Mouse (Mus musculus): ENCODE data around the gene Kcnh1. TPM values are rescaled to one million over a fixed set of nuclear protein-coding genes. Genes with fewer than 3 reads are reported as not detected.

Kcnh1 gene
- polyA plus RNA-seq, 1 experiment from 2014 or later = 2.3 TPM

DNA sequence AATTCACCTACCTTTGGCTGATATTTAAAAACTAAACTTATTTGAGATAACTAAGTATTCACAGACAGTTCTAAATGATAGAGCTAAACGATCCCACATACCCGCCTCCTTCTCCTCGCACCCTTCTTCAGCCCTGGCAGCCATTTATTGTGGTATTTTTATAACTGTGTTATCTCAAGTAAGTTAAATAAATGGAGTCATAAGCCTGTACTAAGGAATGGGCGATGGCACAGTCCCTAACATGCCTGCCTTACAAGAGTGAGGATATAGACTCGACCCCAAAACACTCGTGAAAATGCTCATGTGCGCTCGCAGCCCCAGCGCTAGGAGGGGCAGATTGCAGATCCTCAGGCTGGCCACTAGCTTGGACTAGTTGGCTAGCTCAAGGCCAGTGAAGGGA, 79.3 kb downstream of the Kcnh1 start:
- Histone ChIP-seq H3K9ac (no peak overlapping the region), H3K4me2 (replicated peaks) (no peak overlapping the region), H3K9me3 (no peaks in the 10 kb centered on the region), H3K36me3 (no peaks in the 10 kb centered on the region), H3K27me3 (replicated peaks) (no peaks in the 10 kb centered on the region), H3K4me1 (no peaks in the 10 kb centered on the region), H3K27ac (no peak overlapping the region), H3K4me3 (no peak overlapping the region)
- WGBS = 89% methylated on average over 9 of the region's 9 CpGs
- no peak for ATAC-seq (ENCODE audit: low FRiP score, low read depth)

DNA sequence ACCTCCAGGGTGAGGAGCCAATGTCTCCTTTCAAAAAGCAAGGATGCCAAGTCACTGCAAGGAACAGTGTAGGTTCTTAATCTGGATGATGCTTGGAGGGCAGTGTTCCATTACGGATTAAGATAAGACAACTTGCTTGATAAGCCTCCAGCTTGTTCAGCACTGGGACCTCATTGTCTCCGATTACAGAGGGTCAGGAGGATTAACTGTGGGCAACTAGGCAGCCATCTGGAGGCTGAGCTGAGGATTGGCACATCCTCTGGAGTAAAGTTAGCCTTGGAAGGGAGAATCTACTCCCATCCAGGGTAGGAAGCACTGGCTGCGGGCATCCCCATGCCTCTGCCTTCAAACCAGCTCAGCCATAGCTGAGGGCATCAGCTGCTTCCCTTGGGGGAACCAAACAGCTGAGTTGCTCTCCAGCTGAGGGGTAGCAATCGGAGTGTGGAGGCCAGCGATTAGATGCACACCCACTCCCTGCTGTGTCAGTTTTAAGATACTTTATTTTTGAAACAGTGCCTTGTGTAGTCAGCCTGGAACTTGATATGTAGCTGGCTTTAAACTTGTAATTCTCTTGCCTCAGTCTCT, 87.3 kb downstream of the Kcnh1 start:
- Histone ChIP-seq H3K4me2 (replicated peaks) (no peak overlapping the region), H3K27me3 (replicated peaks) (no peaks in the 10 kb centered on the region), H3K36me3 (no peaks in the 10 kb centered on the region), H3K9me3 (no peaks in the 10 kb centered on the region), H3K4me1 (no peaks in the 10 kb centered on the region), H3K27ac (no peak overlapping the region), H3K4me3 (no peak overlapping the region), H3K9ac (no peak overlapping the region)
- 69% methylated on average over 5 of the region's 5 CpGs for WGBS
- no peak for ATAC-seq (ENCODE audit: low FRiP score, low read depth)

DNA sequence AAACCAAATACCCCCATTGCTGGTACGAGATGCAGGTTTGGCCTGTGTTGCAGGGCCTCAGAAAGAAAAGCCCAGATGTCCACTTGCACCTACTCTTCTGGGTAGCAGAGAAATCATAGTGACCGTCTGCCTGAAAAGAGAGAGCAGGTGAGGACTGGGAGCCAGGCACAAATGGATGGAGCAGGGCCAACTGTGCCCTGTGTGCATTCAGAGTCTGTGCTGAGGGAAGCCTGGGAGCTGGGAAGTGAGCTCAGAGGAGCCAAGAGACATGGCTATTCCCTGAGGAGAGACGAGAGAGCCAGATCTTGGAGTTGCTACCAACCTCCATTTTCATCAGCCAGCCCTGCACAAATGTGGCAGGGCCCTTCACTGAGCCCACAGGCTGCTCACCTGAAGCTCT, 93.8 kb downstream of the Kcnh1 start:
- Histone ChIP-seq H3K4me1 (no peaks in the 10 kb centered on the region), H3K4me3 (no peak overlapping the region), H3K9ac (no peak overlapping the region), H3K27ac (no peak overlapping the region), H3K4me2 (replicated peaks) (no peak overlapping the region), H3K9me3 (no peaks in the 10 kb centered on the region), H3K27me3 (replicated peaks) (no peaks in the 10 kb centered on the region), H3K36me3 (no peaks in the 10 kb centered on the region)
- WGBS = 86% methylated on average over 3 of the region's 3 CpGs
- no peak for ATAC-seq (ENCODE audit: low FRiP score, low read depth)

DNA sequence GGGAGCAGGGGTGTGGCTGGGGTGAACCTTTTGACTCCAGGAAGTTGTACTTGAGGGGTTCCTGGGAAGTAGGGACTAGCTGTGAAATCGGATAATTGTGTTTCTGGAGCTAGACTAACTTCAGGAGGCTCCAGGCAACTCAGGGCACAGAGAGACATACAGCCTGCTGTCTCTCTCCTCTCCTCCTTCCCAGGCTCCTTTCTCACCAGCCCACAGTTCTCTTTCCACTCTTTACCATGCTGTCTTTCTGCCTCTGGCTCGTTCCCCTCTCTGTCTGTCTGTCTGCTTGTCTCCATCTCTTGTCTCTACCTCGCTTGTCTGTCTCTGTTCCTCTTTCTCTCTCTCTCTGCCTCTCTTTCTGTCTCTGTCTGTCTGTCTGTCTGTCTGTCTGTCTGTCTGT, 94.4 kb downstream of the Kcnh1 start:
- Histone ChIP-seq H3K4me1 (no peaks in the 10 kb centered on the region), H3K4me2 (replicated peaks) (no peak overlapping the region), H3K9me3 (no peaks in the 10 kb centered on the region), H3K27ac (no peak overlapping the region), H3K9ac (no peak overlapping the region), H3K27me3 (replicated peaks) (no peaks in the 10 kb centered on the region), H3K36me3 (no peaks in the 10 kb centered on the region), H3K4me3 (no peak overlapping the region)
- WGBS = 75% methylated on average over 3 of the region's 3 CpGs
- ATAC-seq (ENCODE audit: low FRiP score, low read depth) = no peak

DNA sequence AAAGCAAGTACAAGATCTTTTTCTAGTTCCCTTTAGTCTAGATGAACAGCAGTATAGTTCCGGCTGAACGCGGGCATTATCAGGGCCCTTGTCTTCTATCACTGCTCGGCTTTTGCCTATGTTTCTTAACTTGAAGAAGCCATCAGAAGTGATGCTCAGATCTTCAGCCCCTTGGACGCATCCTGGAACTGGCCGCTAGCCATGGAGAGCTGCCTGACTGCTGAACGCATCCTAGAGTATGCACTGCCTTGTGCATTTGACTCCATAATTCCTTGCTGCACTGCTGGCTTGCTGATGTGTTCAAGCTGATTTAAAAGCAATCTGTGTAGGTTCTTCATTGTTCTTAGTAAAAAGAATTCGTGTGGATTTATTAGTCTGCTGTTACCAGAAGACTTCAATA, 97.9 kb downstream of the Kcnh1 start:
- H3K4me2 ChIP-seq (replicated peaks) = no peak overlapping the region
- 86% methylated on average over 8 of the region's 8 CpGs for WGBS

DNA sequence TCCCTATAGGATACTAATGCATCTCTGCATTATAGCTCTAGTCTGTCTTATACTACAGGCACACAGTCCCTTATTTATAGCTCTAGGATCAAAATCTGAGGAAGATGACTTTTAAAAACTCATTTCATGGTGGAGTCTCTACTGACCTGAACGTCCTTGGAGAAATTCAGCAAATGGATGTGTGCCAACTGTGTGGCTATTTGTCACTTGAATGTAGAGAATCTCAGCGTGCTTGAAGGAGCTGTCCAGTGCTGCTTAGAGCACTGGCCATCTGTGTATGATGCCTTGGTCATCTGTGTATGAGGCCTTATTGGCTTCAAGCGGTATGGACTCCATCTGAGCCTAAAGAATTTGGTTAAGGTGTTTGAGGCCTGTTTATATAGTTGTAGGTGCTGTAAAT, 100.7 kb downstream of the Kcnh1 start:
- no peaks in the 10 kb centered on the region for H3K27me3 ChIP-seq (replicated peaks)
- H3K4me2 ChIP-seq (replicated peaks) = no peak overlapping the region
- 64% methylated on average over 3 of the region's 3 CpGs for WGBS
- no peak overlapping the region for H3K4me3 ChIP-seq
- H3K4me1 ChIP-seq = no peaks in the 10 kb centered on the region
- H3K27ac ChIP-seq = no peak overlapping the region
- no peak overlapping the region for H3K9ac ChIP-seq
- H3K9me3 ChIP-seq = no peaks in the 10 kb centered on the region
- no peaks in the 10 kb centered on the region for H3K36me3 ChIP-seq
- no peak for ATAC-seq (ENCODE audit: low FRiP score, low read depth)

More for the DNA sequence above, 97.9 kb downstream of the Kcnh1 start:
- Histone ChIP-seq H3K9ac (no peak overlapping the region), H3K36me3 (no peaks in the 10 kb centered on the region), H3K27me3 (replicated peaks) (no peaks in the 10 kb centered on the region), H3K4me1 (no peaks in the 10 kb centered on the region), H3K9me3 (no peaks in the 10 kb centered on the region), H3K4me3 (no peak overlapping the region), H3K27ac (no peak overlapping the region)
- no peak for ATAC-seq (ENCODE audit: low FRiP score, low read depth)

DNA sequence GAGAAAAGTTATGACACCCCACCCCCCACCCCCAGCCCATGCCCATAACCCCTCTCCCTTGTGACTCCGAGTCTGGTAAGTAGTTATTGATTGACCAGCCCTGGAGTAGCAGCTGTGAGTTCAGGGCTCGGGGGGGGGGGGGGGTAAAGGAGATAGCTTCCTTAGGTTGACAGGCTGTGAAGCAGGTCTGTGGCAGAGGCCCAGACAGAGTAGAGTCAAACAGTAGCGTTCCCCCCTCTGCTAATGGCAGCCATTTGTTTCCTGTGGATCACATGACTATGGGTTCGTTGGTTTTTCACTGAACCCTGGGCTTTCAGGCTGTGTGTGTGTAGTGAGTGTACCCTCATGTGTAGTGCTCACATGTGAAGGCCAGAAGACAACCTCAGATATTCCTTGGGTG, 102.8 kb downstream of the Kcnh1 start:
- no peaks in the 10 kb centered on the region for H3K27me3 ChIP-seq (replicated peaks)
- WGBS = 54% methylated on average over 4 of the region's 4 CpGs
- H3K9ac ChIP-seq = no peak overlapping the region
- ATAC-seq (ENCODE audit: low FRiP score, low read depth) = no peak
- no peak overlapping the region for H3K27ac ChIP-seq
- no peak overlapping the region for H3K4me2 ChIP-seq (replicated peaks)
- H3K4me3 ChIP-seq = no peak overlapping the region
- no peaks in the 10 kb centered on the region for H3K4me1 ChIP-seq
- no peaks in the 10 kb centered on the region for H3K9me3 ChIP-seq
- H3K36me3 ChIP-seq = no peaks in the 10 kb centered on the region

DNA sequence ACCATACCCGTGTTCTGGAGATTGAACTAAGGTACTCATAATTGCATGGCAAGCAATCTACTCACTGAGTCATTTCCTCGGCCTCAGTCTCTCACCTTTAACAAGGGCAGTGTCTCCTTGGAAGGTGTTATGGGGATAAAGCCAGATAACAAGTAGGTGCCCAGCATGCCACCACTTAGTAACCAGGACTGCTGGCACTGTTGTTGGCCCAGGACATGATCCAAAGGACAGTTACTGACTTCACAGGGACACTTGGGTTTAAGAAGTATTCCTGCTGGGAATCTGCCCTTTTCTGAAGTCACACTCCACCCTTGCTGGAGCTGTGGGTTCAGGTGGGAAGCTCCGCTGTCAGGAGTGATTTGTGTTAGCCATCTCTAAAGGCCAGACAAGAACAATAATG, 103.3 kb downstream of the Kcnh1 start:
- no peak for ATAC-seq (ENCODE audit: low FRiP score, low read depth)

DNA sequence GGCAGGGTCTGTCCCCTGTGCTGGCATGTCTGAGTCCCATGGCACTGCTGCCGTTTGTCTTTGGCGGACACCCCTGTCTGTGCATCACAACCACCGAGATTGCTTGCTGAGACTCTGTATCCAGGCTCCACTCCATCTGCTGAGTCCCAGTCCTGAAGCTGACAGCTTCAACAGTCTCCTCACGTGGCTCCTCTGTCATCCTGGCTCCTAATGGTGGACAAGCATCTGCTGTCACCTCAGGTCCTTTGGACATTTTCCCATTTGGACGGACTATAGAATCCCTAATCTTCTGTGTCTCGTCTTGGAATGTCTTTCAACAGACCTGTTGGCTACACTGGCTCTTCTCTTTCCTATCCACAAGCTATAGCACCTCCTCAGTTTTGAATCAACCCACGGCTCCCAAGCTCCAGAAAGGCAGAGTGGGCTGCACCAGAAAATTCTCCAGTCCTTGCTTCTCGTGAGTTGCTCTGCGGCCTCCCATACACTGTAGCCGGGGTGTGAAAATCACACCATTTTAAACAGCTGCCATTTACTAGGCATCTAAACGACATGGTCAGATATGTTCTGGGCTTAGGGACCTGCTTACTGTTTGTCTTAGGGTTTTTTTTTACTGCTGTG, 104.8 kb downstream of the Kcnh1 start:
- Histone ChIP-seq H3K4me1 (no peaks in the 10 kb centered on the region), H3K27me3 (replicated peaks) (no peaks in the 10 kb centered on the region), H3K36me3 (no peaks in the 10 kb centered on the region), H3K4me3 (no peak overlapping the region), H3K9ac (no peak overlapping the region), H3K9me3 (no peaks in the 10 kb centered on the region), H3K27ac (no peak overlapping the region), H3K4me2 (replicated peaks) (no peak overlapping the region)
- ATAC-seq (ENCODE audit: low FRiP score, low read depth) = no peak
- 83% methylated on average over 11 of the region's 11 CpGs for WGBS

More for the DNA sequence above, 103.3 kb downstream of the Kcnh1 start:
- no peak overlapping the region for H3K27ac ChIP-seq
- no peak overlapping the region for H3K4me3 ChIP-seq
- H3K9me3 ChIP-seq = no peaks in the 10 kb centered on the region
- WGBS = 85% methylated on average over 3 of the region's 3 CpGs
- no peaks in the 10 kb centered on the region for H3K36me3 ChIP-seq
- H3K27me3 ChIP-seq (replicated peaks) = no peaks in the 10 kb centered on the region
- no peak overlapping the region for H3K9ac ChIP-seq
- no peak overlapping the region for H3K4me2 ChIP-seq (replicated peaks)
- no peaks in the 10 kb centered on the region for H3K4me1 ChIP-seq

DNA sequence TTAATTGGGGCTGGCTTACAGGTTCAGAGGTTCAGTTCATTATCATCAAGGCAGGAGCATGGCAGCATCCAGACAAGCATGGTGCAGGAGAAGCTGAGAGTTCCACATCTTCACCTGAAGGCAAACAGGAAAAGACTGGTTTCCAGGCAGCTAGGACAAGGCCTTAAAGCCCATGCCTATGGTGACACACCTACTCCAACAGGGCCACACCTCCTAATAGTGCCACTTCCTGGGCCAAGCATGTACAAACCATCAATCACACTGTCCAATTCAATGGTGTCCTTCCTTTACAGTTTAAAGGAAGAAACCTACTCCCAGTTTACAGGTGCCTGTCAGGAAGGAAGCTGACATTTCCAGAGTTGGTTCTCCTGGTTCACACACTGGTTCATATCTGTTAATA, 105.3 kb downstream of the Kcnh1 start:
- Histone ChIP-seq H3K27me3 (replicated peaks) (no peaks in the 10 kb centered on the region), H3K27ac (no peak overlapping the region), H3K9me3 (no peaks in the 10 kb centered on the region), H3K4me1 (no peaks in the 10 kb centered on the region), H3K4me2 (replicated peaks) (no peak overlapping the region), H3K36me3 (no peaks in the 10 kb centered on the region), H3K9ac (no peak overlapping the region), H3K4me3 (no peak overlapping the region)
- no peak for ATAC-seq (ENCODE audit: low FRiP score, low read depth)

DNA sequence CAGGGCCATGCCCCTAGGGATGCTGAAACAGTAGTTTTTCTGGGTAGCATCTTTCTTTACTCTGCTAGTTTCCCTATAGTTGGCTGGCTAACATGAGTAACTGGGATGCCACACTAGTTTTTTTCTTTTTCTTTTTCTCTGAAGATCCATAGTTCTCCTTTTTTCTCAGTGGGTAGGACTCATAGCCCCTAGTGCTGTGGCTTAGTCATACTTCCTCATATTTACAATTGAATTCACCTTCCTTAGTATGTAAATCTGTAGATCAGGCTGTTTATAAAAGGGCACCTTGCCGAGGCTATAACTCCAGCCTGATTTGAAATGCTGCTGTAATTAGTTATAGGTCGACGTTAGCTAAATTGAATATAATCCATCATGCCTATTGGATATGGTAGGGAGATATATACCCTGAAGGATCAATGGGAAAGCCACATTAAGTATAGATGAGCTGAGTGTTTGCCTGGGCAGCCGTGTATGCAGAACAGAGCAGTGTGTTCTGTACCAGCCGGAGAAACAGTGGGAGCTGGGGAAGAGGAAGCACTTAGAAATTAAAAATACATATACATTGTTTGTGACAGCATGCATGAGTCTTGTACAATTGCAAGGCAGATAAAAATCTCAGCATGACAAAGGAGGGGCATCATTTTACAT, 107.0 kb downstream of the Kcnh1 start:
- WGBS = 70% methylated on average over 5 of the region's 5 CpGs
- Histone ChIP-seq H3K27ac (no peak overlapping the region), H3K4me3 (no peak overlapping the region)

DNA sequence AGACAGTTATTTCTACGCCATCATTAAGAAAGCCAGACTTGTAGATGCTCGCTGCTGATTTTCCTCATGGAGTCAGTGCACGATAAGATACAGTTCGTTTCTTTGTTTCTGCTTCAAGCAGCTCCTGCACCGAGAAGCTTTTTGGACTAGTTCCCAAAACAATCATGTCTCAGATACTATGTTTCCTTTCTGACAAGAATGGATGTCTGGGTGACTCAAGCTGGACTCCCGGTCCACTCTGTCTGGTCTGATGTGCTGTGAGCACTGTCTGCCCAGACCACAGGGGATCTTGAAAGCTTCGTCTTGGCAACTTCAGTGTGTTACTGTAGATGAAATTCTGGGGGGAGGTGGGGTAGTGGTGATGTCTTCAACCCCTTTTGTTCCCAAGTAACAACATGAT, 109.8 kb downstream of the Kcnh1 start:
- Histone ChIP-seq H3K9me3 (no peaks in the 10 kb centered on the region), H3K36me3 (no peaks in the 10 kb centered on the region), H3K9ac (no peak overlapping the region), H3K27ac (no peak overlapping the region), H3K4me2 (replicated peaks) (no peak overlapping the region), H3K4me3 (no peak overlapping the region), H3K27me3 (replicated peaks) (no peaks in the 10 kb centered on the region), H3K4me1 (no peaks in the 10 kb centered on the region)
- 86% methylated on average over 7 of the region's 7 CpGs for WGBS
- ATAC-seq (ENCODE audit: low FRiP score, low read depth) = no peak

More for the DNA sequence above, 107.0 kb downstream of the Kcnh1 start:
- Histone ChIP-seq H3K4me1 (no peaks in the 10 kb centered on the region), H3K4me2 (replicated peaks) (no peak overlapping the region), H3K36me3 (no peaks in the 10 kb centered on the region), H3K9ac (no peak overlapping the region), H3K27me3 (replicated peaks) (no peaks in the 10 kb centered on the region), H3K9me3 (no peaks in the 10 kb centered on the region)
- no peak for ATAC-seq (ENCODE audit: low FRiP score, low read depth)

DNA sequence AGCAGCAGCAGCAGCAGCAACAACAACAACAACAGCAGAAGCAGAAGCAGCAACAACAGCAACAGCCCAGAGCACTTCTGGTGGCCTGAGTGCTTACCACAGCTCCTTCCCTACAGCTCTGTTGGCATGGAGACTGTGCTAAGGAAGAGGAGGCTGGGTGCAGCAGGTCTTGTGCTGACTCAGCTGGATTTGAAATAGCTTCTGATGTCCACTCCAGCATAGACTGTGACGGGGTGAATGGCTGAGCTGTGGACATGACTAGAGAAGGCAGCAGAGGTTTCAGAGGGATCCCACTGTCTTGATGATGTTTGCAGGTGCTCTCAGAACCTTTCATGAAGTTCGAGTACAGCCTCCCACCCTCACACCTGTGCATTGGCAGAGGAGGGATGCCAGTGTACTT, 113.0 kb downstream of the Kcnh1 start:
- no peak overlapping the region for H3K4me3 ChIP-seq
- H3K36me3 ChIP-seq = no peaks in the 10 kb centered on the region
- no peak for ATAC-seq (ENCODE audit: low FRiP score, low read depth)
- 81% methylated on average over 2 of the region's 2 CpGs for WGBS
- no peak overlapping the region for H3K9ac ChIP-seq
- H3K4me1 ChIP-seq = no peaks in the 10 kb centered on the region
- no peaks in the 10 kb centered on the region for H3K27me3 ChIP-seq (replicated peaks)
- no peak overlapping the region for H3K4me2 ChIP-seq (replicated peaks)
- H3K27ac ChIP-seq = no peak overlapping the region
- no peaks in the 10 kb centered on the region for H3K9me3 ChIP-seq
